Mouse (Mus musculus) adrenal gland, postnatal 25 days (tissue): ENCODE measurements around the gene Mrpl43. TPM values are rescaled to one million over a fixed set of nuclear protein-coding genes. Genes with fewer than 3 reads are reported as not detected.

Experiments used
- DNase-seq: peaks from one replicate; pipeline ENCODE4 v3.0.0; 2021; ENCODE audit warnings: mixed read lengths
- total RNA-seq: library from RNA; stranded (reverse); gene quantifications from 2 replicates; pipeline ENCODE4 v1.2.3, GENCODE M21; 2021

Mrpl43 gene
- total RNA-seq, 1 experiment from 2014 or later, result 53.7 TPM

GRCm38 (mm10) chr19:45007425-45008191, 1.4 kb upstream of the Mrpl43 start:
- DNase-seq, result peak; percentile 68

- DNase-seq, result no peak
These were observed 779 bp upstream of the Mrpl43 start for GRCm38 (mm10) chr19:45007021-45007420.

- DNase-seq, result peak; percentile 62
These were observed 798 bp downstream of the Mrpl43 start, which contains the start of gene Twnk for GRCm38 (mm10) chr19:45005444-45005843. Gene Twnk, plus strand, starts transcription at chr19:45005663.

GRCm38 (mm10) chr19:45003740-45004516, 2.3 kb downstream of the Mrpl43 start:
- no peak for DNase-seq

GRCm38 (mm10) chr19:45002301-45002700, 3.9 kb downstream of the Mrpl43 start:
- no peak for DNase-seq

- DNase-seq, result no peak
These were observed 6.6 kb downstream of the Mrpl43 start for GRCm38 (mm10) chr19:44999647-45000046.

- DNase-seq, result no peak
These were observed 8.5 kb downstream of the Mrpl43 start for GRCm38 (mm10) chr19:44997786-44998185.

GRCm38 (mm10) chr19:44992712-44993111, 13.5 kb downstream of the Mrpl43 start:
- DNase-seq, result no peak

GRCm38 (mm10) chr19:44992246-44992645, 14.0 kb downstream of the Mrpl43 start:
- no peak for DNase-seq

- no peak for DNase-seq
These were observed 15.2 kb downstream of the Mrpl43 start for GRCm38 (mm10) chr19:44991031-44991430.

GRCm38 (mm10) chr19:44989567-44990495, 16.4 kb downstream of the Mrpl43 start:
- no peak for DNase-seq

GRCm38 (mm10) chr19:44988831-44989566, 17.2 kb downstream of the Mrpl43 start, which contains the start of gene Sema4g:
Gene Sema4g, plus strand, starts transcription at chr19:44989101.
- DNase-seq, result peak; percentile 56

- no peak for DNase-seq
These were observed 17.9 kb downstream of the Mrpl43 start for GRCm38 (mm10) chr19:44988321-44988720.

- DNase-seq, result no peak
These were observed 18.4 kb downstream of the Mrpl43 start for GRCm38 (mm10) chr19:44987851-44988250.

GRCm38 (mm10) chr19:44987004-44987403, 19.2 kb downstream of the Mrpl43 start:
- no peak for DNase-seq

GRCm38 (mm10) chr19:44985159-44985988, 20.9 kb downstream of the Mrpl43 start:
- DNase-seq, result no peak

- DNase-seq, result no peak
These were observed 21.8 kb downstream of the Mrpl43 start for GRCm38 (mm10) chr19:44984420-44984819.

- no peak for DNase-seq
These were observed 22.9 kb downstream of the Mrpl43 start for GRCm38 (mm10) chr19:44983366-44983765.

- no peak for DNase-seq
These were observed 23.6 kb downstream of the Mrpl43 start for GRCm38 (mm10) chr19:44982477-44983115.

GRCm38 (mm10) chr19:44980787-44981186, 25.5 kb downstream of the Mrpl43 start:
- DNase-seq, result no peak
